Mouse (Mus musculus) left cerebral cortex, adult 6 months (tissue): ENCODE data around the gene Gm49394. TPM values are rescaled to one million over a fixed set of nuclear protein-coding genes. Genes with fewer than 3 reads are reported as not detected.

Experiments used
- long read RNA-seq, 2 experiments: library from polyadenylated mRNA; unstranded; transcript quantifications; one replicate each; pipeline ENCODE4 v2.0.0; 2019 to 2020
- polyA plus RNA-seq: library from polyadenylated mRNA; unstranded; fragments of <200 nt; fragmentation: Nextera tagmentation; gene quantifications from 2 replicates; pipeline ENCODE4 v1.2.3, GENCODE M21; 2021

Gm49394 gene
- polyA plus RNA-seq: 0.03 TPM in 1 of 2 replicates, not detected in the other
- long read RNA-seq, experiment 1: 0 reads
- long read RNA-seq, experiment 2: 0 reads

GRCm38 (mm10) chr7:142669751-142670625 lies at the start of gene Gm49394:
Gm49394 (minus strand) TSS chr7:142669942.

GRCm38 (mm10) chr7:142666659-142667058 lies 3.1 kb downstream of the Gm49394 start, which contains the start of gene Igf2:
Igf2 (minus strand) TSS chr7:142666816.

Other genes with a start within 250 kb of the Gm49394 start
- not detected in 2 replicates for gene Syt8, start 235.1 kb downstream of the Gm49394 start, polyA plus RNA-seq
- 0.99 and 1.4 TPM in 2 replicates for gene Tnni2, start 228.1 kb downstream of the Gm49394 start, polyA plus RNA-seq
- gene Lsp1, start 209.1 kb downstream of the Gm49394 start, polyA plus RNA-seq: 3.4 and 4.0 TPM in 2 replicates
- 0.30 TPM in 1 of 2 replicates, not detected in the other for gene Tnnt3, start 171.1 kb downstream of the Gm49394 start, polyA plus RNA-seq
- gene Mrpl23, start 137.3 kb downstream of the Gm49394 start, polyA plus RNA-seq: 30.3 and 54.8 TPM in 2 replicates
- 5.7 and 16.9 TPM in 2 replicates for gene Igf2, start 3.1 kb downstream of the Gm49394 start, polyA plus RNA-seq
- gene Ins2, start 73.4 kb upstream of the Gm49394 start, polyA plus RNA-seq: not detected in 2 replicates